Mouse (Mus musculus): ENCODE results near the gene 1500015O10Rik. TPM values are rescaled to one million over a fixed set of nuclear protein-coding genes. Genes with fewer than 3 reads are reported as not detected.

1500015O10Rik gene
- polyA plus RNA-seq (2014; fragmentation: Illumina TruSeq; extraction: RNeasy Lipid Tissue Mini Kit (QIAGEN cat#74804); ENCODE audit: low read depth, low replicate concordance), result 52.4 TPM

DNA sequence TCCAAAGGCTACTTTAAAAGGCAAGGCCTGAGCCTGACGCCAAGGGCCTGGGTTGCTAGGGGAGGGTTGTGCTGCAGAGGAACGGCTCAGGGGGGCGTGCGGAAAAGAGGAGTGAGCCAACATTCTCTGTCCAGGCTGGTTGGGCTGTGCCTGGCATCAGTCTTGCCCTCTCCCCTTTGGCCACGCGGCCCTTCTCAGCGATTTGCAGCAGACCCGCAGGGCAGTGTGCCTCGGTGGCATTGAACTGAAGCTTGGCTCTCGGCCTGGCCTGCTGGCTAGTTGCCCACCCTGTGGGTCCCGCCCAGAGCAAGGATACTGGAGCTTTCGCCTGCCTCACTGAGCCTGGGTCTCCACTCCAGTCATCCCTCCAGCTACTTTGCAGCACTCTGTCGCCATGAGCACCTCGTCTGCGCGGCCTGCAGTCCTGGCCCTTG lies at the start of gene 1500015O10Rik:
TSS of gene 1500015O10Rik (plus strand) at position 112 of the 434 bp plus-strand sequence.

Other genes with a start within 250 kb of the 1500015O10Rik start
- 202 TPM for gene Uxs1, start 97.2 kb downstream of the 1500015O10Rik start, polyA plus RNA-seq (2014; fragmentation: Illumina TruSeq; extraction: RNeasy Lipid Tissue Mini Kit (QIAGEN cat#74804); ENCODE audit: low read depth, low replicate concordance)
- 124 TPM for gene Tpp2, start 203.0 kb downstream of the 1500015O10Rik start, polyA plus RNA-seq (2014; fragmentation: Illumina TruSeq; extraction: RNeasy Lipid Tissue Mini Kit (QIAGEN cat#74804); ENCODE audit: low read depth, low replicate concordance)